Mouse (Mus musculus) intestine, postnatal 0 days (tissue): ENCODE results near the gene Mlycd. TPM values are rescaled to one million over a fixed set of nuclear protein-coding genes. Genes with fewer than 3 reads are reported as not detected.

Experiments used
- ATAC-seq: fragments of 200-750 bp; cut with Nextera tagmentation; 2 replicates; pipeline ENCODE4 v1.8.0; 2017; ENCODE audit warnings: mild to moderate bottlenecking, moderate TSS enrichment, moderate library complexity
- H3K27ac ChIP-seq: fragments of 300-500 bp; sonication (generic); 2 replicates; pipeline ENCODE4 v1.5.1; 2014; ENCODE audit warnings: mild to moderate bottlenecking, low read depth, low read length, moderate library complexity
- H3K27me3 ChIP-seq: fragments of 300-500 bp; sonication (generic); replicated peaks from 2 replicates; pipeline ENCODE4 v1.6.1; 2014; ENCODE audit warnings: low read length, mixed read lengths; ENCODE audit not compliant: control insufficient read depth, insufficient read depth
- H3K36me3 ChIP-seq: fragments of 300-500 bp; sonication (generic); 2 replicates; pipeline ENCODE4 v1.6.1; 2014; ENCODE audit warnings: mild to moderate bottlenecking, moderate library complexity; ENCODE audit not compliant: control insufficient read depth, insufficient read depth
- H3K4me1 ChIP-seq: fragments of 300-500 bp; sonication (generic); replicated peaks from 2 replicates; pipeline ENCODE4 v1.6.1; 2014; ENCODE audit warnings: antibody characterized with exemption, low read length, mixed read lengths; ENCODE audit not compliant: control insufficient read depth, insufficient read depth
- H3K4me2 ChIP-seq: fragments of 300-500 bp; sonication (generic); replicated peaks from 2 replicates; pipeline ENCODE4 v1.6.1; 2014; ENCODE audit warnings: low read depth, mild to moderate bottlenecking, moderate library complexity
- H3K4me3 ChIP-seq: fragments of 300-500 bp; sonication (generic); 2 replicates; pipeline ENCODE4 v1.5.1; 2014; ENCODE audit warnings: low read depth, low read length
- H3K9ac ChIP-seq: fragments of 300-500 bp; sonication (generic); 2 replicates; pipeline ENCODE4 v1.6.1; 2014; ENCODE audit warnings: mild to moderate bottlenecking, low read depth, low read length
- H3K9me3 ChIP-seq: fragments of 300-500 bp; sonication (generic); 2 replicates; pipeline ENCODE4 v1.6.1; 2016; ENCODE audit warnings: mixed run types; ENCODE audit not compliant: control insufficient read depth
- CTCF ChIP-seq: sonication (generic); IDR thresholded peaks from 2 replicates; pipeline ENCODE4 v1.5.1; 2016; ENCODE audit warnings: low read depth, mild to moderate bottlenecking, control low read depth, antibody characterized with exemption, moderate library complexity
- WGBS: fragments of 180-500 bp; shearing (Covaris S2); extraction: QIAGEN DNeasy Blood & Tissue Kit; methylation state at CpG from one replicate; pipeline ENCODE4 v1.1.7; 2014; 5-methylcytosine and 5-hydroxymethylcytosine counted together
- polyA plus RNA-seq: library from polyadenylated mRNA; unstranded; fragments of >200 nt; fragmentation: Nextera tagmentation; extraction: Ambion mirVana; gene quantifications from 2 replicates; pipeline ENCODE4 v1.2.1, GENCODE M21; 2015

Gene Mlycd
- polyA plus RNA-seq, 1 experiment from 2014 or later: 29.0 TPM

- WGBS: 85% methylated on average over 2 of the region's 2 CpGs
Observed at GRCm38 (mm10) chr8:119439424-119439823, 44.7 kb downstream of the Mlycd start.

GRCm38 (mm10) chr8:119439893-119440249 is 45.2 kb downstream of the Mlycd start:
- ATAC-seq: no peak
- no peaks in the 10 kb centered on the region for H3K9me3 ChIP-seq
- H3K4me2 ChIP-seq: peak overlapping the region; percentile 63
- H3K36me3 ChIP-seq: peaks cover 27% of the 10 kb centered on the region
- peaks cover 25% of the 10 kb centered on the region for H3K4me1 ChIP-seq
- WGBS: 68% methylated on average over 7 of the region's 7 CpGs
- H3K27me3 ChIP-seq: no peaks in the 10 kb centered on the region
- peak overlapping the region; percentile 11; the same call in 1 of the 2 replicates for H3K9ac ChIP-seq
- no peak overlapping the region for H3K4me3 ChIP-seq
- H3K27ac ChIP-seq: peak overlapping the region; percentile 86
- no peak for TF ChIP-seq CTCF

More at GRCm38 (mm10) chr8:119439424-119439823, 44.7 kb downstream of the Mlycd start:
- peak overlapping the region; percentile 22; the same call in 1 of the 2 replicates for H3K9ac ChIP-seq
- peaks cover 25% of the 10 kb centered on the region for H3K4me1 ChIP-seq
- no peaks in the 10 kb centered on the region for H3K27me3 ChIP-seq
- H3K36me3 ChIP-seq: peaks cover 22% of the 10 kb centered on the region
- TF ChIP-seq CTCF: no peak
- no peaks in the 10 kb centered on the region for H3K9me3 ChIP-seq
- no peak for ATAC-seq
- H3K27ac ChIP-seq: peak overlapping the region; percentile 86
- 0 out of 2 replicates have a peak overlapping the region, but pooled peaks have one; percentile 1 for H3K4me3 ChIP-seq
- peak overlapping the region; percentile 63 for H3K4me2 ChIP-seq

- no peak overlapping the region for H3K4me3 ChIP-seq
- H3K27me3 ChIP-seq: no peaks in the 10 kb centered on the region
- H3K4me1 ChIP-seq: peaks cover 25% of the 10 kb centered on the region
- peak; percentile 67 for ATAC-seq
- 17% methylated on average over 16 of the region's 16 CpGs for WGBS
- peak overlapping the region; percentile 11; the same call in 1 of the 2 replicates for H3K9ac ChIP-seq
- H3K9me3 ChIP-seq: no peaks in the 10 kb centered on the region
- H3K4me2 ChIP-seq: peak overlapping the region; percentile 63
- H3K27ac ChIP-seq: peak overlapping the region; percentile 86
- TF ChIP-seq CTCF: peak; percentile 78
- H3K36me3 ChIP-seq: peaks cover 32% of the 10 kb centered on the region
Observed at GRCm38 (mm10) chr8:119440250-119440951, 45.7 kb downstream of the Mlycd start.

GRCm38 (mm10) chr8:119440952-119441270 is 46.2 kb downstream of the Mlycd start:
- H3K9ac ChIP-seq: no peak overlapping the region
- no peaks in the 10 kb centered on the region for H3K9me3 ChIP-seq
- H3K36me3 ChIP-seq: peaks cover 36% of the 10 kb centered on the region
- peaks cover 25% of the 10 kb centered on the region for H3K4me1 ChIP-seq
- no peaks in the 10 kb centered on the region for H3K27me3 ChIP-seq
- peak overlapping the region; percentile 63 for H3K4me2 ChIP-seq
- no peak for TF ChIP-seq CTCF
- 19% methylated on average over 1 of the region's 1 CpGs for WGBS
- H3K4me3 ChIP-seq: no peak overlapping the region
- peak overlapping the region; percentile 86 for H3K27ac ChIP-seq
- peak; percentile 70 for ATAC-seq

- Histone ChIP-seq H3K27ac (no peak overlapping the region), H3K4me2 (no peak overlapping the region), H3K9ac (no peak overlapping the region), H3K36me3 (peaks cover 36% of the 10 kb centered on the region), H3K27me3 (peaks cover under 1% of the 10 kb centered on the region), H3K4me3 (no peak overlapping the region), H3K9me3 (no peaks in the 10 kb centered on the region), H3K4me1 (peaks cover 21% of the 10 kb centered on the region)
- 61% methylated on average over 5 of the region's 5 CpGs for WGBS
- TF ChIP-seq CTCF: no peak
- ATAC-seq: no peak
Observed at GRCm38 (mm10) chr8:119442013-119442412, 47.3 kb downstream of the Mlycd start.

- H3K27me3 ChIP-seq: peaks cover 10% of the 10 kb centered on the region
- 95% methylated on average over 8 of the region's 8 CpGs for WGBS
- peaks cover 36% of the 10 kb centered on the region for H3K36me3 ChIP-seq
- no peak overlapping the region for H3K4me3 ChIP-seq
- no peak overlapping the region for H3K27ac ChIP-seq
- H3K9ac ChIP-seq: no peak overlapping the region
- H3K9me3 ChIP-seq: no peaks in the 10 kb centered on the region
- ATAC-seq: no peak
- peaks cover 19% of the 10 kb centered on the region for H3K4me1 ChIP-seq
- no peak overlapping the region for H3K4me2 ChIP-seq
- TF ChIP-seq CTCF: no peak
Observed at GRCm38 (mm10) chr8:119442970-119443369, 48.3 kb downstream of the Mlycd start.
